Mouse (Mus musculus) left cerebral cortex, postnatal 10 days (tissue): ENCODE data around the gene Cela3b. TPM values are rescaled to one million over a fixed set of nuclear protein-coding genes. Genes with fewer than 3 reads are reported as not detected.
A peak's percentile ranks its signal among the peaks of the same experiment; 100 is the strongest.

Source experiments
- DNase-seq, 2 experiments: peaks; one replicate each; pipeline ENCODE4 v3.0.0; 2021 to 2022; ENCODE audit warnings: low spot score in 2 of 2, mixed read lengths in 1 of 2; ENCODE audit errors: extremely low spot score in 1 of 2
- intact Hi-C: fragments of 180-260 bp; cut with DNase I; formaldehyde crosslinking; loops from one replicate; pipeline ENCODE4 v1.15.1; 2025
- total RNA-seq, 2 experiments: library from RNA; stranded (reverse); gene quantifications; 2 replicates each; pipeline ENCODE4 v1.2.3; 2021

Gene Cela3b
- not detected for total RNA-seq

DNA sequence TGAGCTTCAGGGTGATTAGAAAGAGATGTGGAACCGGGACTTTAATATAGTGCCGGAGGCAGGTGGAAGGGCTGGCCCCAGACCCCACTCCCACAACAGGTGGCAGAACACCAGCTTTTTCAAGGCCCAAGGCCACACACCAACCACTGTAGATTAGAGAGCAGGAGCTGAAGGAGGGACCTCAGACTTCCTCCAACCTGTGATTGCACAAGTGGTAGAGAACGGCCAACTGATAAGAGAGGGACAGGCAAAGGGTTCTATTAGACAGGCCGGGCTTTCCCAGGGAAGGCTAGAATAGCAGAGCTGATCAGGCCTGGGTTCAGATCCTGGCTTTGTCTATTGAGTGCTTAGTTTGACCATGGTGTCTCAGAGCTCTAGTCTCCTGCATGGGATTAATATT, at the start of gene Cela3b:
Cela3b (minus strand) TSS at position 39 of the 400 bp plus-strand sequence.
- no peak for DNase-seq
- intact Hi-C loops = no loop called here

GRCm38 (mm10) chr4:137479757-137480156, 49.4 kb upstream of the Cela3b start:
- no peak for DNase-seq
- intact Hi-C loops = no loop called here

- intact Hi-C loops = no loop called here
- no peak for DNase-seq
Measured at GRCm38 (mm10) chr4:137478306-137478705, 48.0 kb upstream of the Cela3b start.

DNA sequence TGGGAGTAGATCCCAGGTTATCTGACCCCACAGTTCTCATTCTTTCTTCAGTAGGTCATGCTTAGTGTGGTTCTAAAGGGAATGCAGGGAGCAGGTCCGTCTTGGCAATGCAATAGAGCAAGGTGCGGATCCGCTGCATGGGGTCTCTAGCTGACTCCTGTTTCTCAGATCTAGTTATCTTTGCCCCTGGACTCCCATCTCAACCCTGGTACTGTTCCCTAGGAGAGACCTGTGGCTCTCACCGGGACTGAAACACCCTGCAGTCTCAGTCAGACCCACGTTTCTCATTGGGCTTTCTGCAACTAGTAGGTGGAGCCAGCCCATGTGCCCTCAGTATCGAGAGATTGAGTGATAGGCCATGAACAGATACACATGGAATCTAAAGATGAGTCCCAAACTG, 47.3 kb upstream of the Cela3b start:
- intact Hi-C loops = no loop called here
- no peak for DNase-seq

- intact Hi-C loops = no loop called here
- DNase-seq = peak in 1 of 2 experiments; percentile 67
Measured at GRCm38 (mm10) chr4:137476761-137477237, 46.5 kb upstream of the Cela3b start.

DNA sequence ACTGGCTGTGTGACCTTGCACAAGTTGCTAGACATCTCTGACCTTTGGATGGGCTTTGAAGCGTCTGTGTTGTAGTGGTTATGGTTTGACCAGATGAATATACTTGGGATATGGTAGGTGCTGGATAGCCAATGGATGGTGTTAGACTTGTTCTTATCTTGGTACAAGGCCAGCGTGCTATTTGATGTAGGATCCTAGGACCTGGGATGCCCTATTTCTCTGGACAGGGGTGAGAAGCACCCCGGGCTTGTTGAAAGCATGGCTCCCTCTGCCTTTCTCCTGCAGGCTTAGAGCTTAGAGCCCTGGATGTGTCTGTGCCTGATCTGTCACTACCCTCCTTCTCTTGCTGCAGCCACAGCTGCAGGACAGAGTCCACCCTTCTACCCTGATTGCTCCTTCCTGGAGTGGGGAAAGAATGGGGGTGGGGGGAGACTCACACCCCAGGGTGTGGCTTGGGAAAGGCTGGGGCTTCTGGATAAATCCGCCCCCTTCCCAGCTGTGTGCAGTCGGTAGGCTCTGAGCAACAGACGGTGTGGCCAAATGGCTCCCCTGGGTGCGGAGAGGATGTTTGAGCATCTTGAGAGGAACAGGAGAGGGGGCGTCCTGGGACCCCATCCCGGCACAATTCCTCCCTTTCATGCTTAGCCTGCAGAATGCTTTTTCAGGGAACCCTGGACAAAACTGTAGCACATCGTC, 45.9 kb upstream of the Cela3b start:
- peak in 1 of 2 experiments; percentile 82 for DNase-seq
- intact Hi-C loops = no loop called here

DNA sequence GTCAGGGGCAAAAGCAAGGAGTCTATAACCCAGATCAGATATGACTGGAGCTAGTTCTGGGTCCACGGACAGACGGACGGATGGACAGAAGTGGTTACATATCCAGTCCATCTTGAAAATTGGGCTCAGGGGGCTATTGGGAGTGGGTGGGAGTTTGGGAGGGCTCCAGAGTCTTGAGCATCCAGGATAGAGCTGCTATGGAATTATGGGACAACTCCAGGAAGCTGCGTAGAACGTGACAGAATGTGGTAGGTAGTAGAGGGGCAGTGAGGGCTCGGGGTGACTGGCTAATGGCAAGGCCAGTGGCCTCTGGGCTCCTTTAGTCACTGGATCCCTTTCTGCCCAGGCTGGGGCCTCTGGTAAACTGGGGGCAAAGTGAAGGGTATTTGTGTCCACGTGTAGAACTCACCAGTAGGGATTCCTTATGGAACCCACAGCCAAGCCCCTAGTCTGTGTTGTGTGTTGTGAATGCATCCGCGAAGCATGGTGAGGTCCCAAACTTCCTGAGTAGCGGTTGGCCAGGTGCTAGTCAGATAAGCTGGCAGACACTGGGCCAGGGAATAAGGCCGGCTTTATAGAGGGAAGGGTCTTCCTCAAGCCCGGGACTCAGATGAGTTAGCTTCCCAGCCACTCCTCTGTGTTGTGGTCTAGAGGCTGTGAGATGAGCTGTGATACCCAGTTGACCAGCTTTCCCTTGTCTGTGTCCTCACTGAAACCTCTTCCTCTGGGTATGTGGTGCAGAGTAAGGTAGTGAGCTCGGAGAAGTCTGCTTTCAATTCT, 45.1 kb upstream of the Cela3b start:
- DNase-seq = no peak
- intact Hi-C loops = no loop called here

DNA sequence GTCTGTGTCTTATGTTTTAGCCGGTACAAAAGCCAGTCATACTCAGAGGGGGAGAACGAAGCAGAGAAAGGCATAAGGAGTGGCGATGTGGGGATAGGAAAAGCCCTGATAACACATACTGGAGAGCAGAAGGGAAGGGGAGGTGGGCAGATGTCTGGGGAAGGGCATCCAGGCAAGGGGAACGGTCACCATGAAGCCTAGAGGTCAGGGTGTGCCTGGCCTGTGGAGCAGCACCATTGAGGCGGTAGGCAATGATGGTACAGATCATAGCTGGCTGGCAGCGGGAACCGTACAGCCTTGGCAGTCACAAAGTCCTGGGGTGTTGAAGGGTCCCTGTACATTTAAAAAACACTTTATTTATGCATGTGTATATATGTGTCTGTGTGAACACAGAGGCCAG, 44.4 kb upstream of the Cela3b start:
- intact Hi-C loops = no loop called here

GRCm38 (mm10) chr4:137473701-137474388, 43.5 kb upstream of the Cela3b start:
- intact Hi-C loops = no loop called here
- no peak for DNase-seq

More for the DNA sequence above, 44.4 kb upstream of the Cela3b start:
- no peak for DNase-seq

GRCm38 (mm10) chr4:137473240-137473639, 42.9 kb upstream of the Cela3b start:
- intact Hi-C loops = no loop called here
- DNase-seq = no peak

- intact Hi-C loops = no loop called here
- no peak for DNase-seq
Measured at GRCm38 (mm10) chr4:137471326-137471725, 41.0 kb upstream of the Cela3b start.

DNA sequence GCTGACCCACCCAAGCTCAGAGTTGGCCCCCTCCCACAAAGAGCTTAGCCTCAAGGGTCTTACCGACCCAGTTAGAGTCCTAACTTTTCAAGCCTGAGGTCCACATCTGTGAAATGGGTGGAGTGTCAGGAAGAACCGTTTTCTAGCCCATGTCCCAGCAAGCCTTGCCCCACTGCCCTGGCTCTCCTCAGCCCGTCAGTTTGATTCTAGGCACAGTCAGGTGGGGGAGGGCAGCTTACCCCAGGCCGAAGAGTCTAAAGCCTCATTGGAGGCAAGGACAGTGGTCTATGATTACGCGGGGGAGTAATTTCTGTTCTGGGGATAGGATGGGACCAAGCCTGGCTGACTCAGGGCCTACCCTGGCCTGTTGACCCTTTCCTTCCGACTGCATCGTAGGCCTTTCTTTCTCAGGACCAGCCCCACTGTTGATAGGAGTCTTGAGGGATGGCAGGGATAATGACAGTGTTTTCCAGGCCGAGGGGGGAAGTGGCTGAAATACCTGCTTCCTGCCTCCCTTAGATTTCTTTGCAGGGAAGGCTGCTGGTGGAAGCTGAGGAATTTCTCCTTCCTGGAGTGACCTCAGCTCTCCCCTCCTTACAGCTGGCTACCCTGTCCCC, 40.5 kb upstream of the Cela3b start:
- intact Hi-C loops = no loop called here
- DNase-seq = no peak

- DNase-seq = no peak
- intact Hi-C loops = no loop called here
Measured at GRCm38 (mm10) chr4:137469845-137470692, 39.7 kb upstream of the Cela3b start.

GRCm38 (mm10) chr4:137469081-137469844, 38.9 kb upstream of the Cela3b start:
- intact Hi-C loops = no loop called here
- DNase-seq = no peak

GRCm38 (mm10) chr4:137468260-137469080, 38.1 kb upstream of the Cela3b start, which contains the start of gene Hspg2:
Gene Hspg2 (plus strand): TSS chr4:137468769.
- peak; percentile 77 to 93 for DNase-seq
- intact Hi-C loops = no loop called here

GRCm38 (mm10) chr4:137467525-137467924, 37.2 kb upstream of the Cela3b start:
- DNase-seq = no peak
- intact Hi-C loops = no loop called here

DNA sequence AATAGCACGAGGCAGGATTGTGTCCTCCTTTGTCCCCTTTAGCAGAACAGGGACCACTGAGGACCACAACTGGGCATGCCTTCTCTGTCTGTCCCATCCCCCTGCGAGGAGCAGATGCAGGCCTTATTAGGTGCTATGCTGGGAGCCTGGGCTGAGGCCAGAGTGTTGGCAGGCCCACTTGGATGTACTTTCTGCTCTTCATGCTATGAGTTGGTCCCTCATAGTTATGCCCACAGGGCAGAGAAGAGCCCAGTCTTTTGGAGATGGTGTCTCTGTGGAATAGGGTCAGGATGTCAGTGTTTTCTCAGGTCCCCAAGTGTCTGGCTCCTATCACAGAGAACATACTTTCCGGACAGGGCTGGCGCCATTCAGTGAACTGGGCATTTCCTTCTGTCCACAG, 36.7 kb upstream of the Cela3b start:
- intact Hi-C loops = no loop called here
- DNase-seq = no peak
